Mouse (Mus musculus): ENCODE measurements around the gene Fem1a.

- TF ChIP-seq POLR2A (IDR thresholded peaks at IDR 0.05; ENCODE audit: low read depth, low read length) = no peak
- no peak for TF ChIP-seq CTCF (IDR thresholded peaks at IDR 0.05; ENCODE audit: extremely low read depth, insufficient read length, insufficient replicate concordance, low read depth, low read length)
Measured at GRCm38 (mm10) chr17:56226566-56226965, 30.0 kb upstream of the Fem1a start.
